Mouse (Mus musculus): Measurements from ENCODE around the gene Zfpm1.

- no peak for TF ChIP-seq CTCF (IDR thresholded peaks at IDR 0.05; ENCODE audit: low read depth, low read length)
- no peak for TF ChIP-seq POLR2A (IDR thresholded peaks at IDR 0.05; ENCODE audit: borderline replicate concordance, low read depth, low read length)
Measured at GRCm38 (mm10) chr8:122362967-122363366, 81.0 kb downstream of the Zfpm1 start.

Measured in bone marrow macrophage, adult 2 months (primary cell).